Mouse (Mus musculus): ENCODE measurements around the gene Angptl4. TPM values are rescaled to one million over a fixed set of nuclear protein-coding genes. Genes with fewer than 3 reads are reported as not detected.
"Not testable (repeated sequence)": the region's sequence is repeated elsewhere in the genome, so short reads cannot be mapped to it uniquely, and the experiment has no call there.

Gene Angptl4
- total and polyA plus RNA-seq, 2 experiments from 2014 or later = 17.2 to 25.2 TPM

DNA sequence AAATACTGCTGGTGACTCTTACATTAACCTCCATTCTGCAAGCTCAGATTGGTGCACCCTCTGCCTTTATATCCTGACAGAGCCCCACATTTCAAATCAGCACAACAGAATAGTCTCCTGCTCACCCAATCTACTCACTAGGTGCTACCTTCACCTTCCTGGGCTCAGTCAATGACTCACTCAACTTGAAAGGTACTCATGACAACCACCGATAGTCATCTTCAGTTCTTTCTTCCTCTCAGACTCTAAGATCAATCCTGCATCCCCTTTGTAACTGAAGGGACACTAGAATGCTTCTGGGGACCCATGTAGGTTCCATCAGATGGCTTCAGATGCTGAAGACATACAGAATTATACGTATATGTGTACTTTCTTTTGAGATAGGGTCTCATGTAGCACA lies 29.3 kb downstream of the Angptl4 start:
- H3K36me3 ChIP-seq (ENCODE audit: insufficient read depth) = peaks cover 27% of the 10 kb centered on the region
- no peak overlapping the region for H3K4me2 ChIP-seq (ENCODE audit: low read depth)
- WGBS = 100% methylated on average over 2 of the region's 2 CpGs
- TF ChIP-seq CTCF (IDR thresholded peaks at IDR 0.05; ENCODE audit: low read depth) = no peak
- DNase-seq (no peak), ATAC-seq (no peak)
- H3K4me1 ChIP-seq (ENCODE audit: insufficient read depth) = peaks cover 3% of the 10 kb centered on the region; the same call in 1 of the 2 replicates
- H3K4me3 ChIP-seq (ENCODE audit: low read depth, low read length) = no peak overlapping the region
- H3K27me3 ChIP-seq (ENCODE audit: insufficient read depth, low read length) = no peaks in the 10 kb centered on the region
- no peaks in the 10 kb centered on the region for H3K9me3 ChIP-seq (ENCODE audit: low read length)
- no peak overlapping the region for H3K9ac ChIP-seq
- H3K27ac ChIP-seq (ENCODE audit: low read depth, low read length) = no peak overlapping the region

DNA sequence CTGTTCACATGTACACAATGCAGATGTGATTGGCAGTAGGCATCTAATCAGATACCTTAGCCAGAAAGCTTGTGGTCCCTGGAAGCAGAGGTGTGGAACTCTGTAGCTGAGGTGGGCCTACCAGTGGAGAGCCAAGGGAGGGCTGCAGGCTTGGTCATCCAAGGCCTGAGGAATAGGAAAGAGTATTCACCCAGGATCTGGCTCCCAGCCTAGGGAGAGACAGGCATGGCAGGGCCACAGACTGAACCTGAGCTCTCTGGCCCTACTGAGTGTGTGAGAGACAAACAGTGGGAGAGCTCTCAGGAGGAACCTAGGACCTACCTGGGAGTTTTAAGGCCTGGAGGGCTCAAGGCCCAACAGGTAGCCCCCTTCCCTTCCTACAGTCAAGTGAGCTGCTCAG lies 30.4 kb downstream of the Angptl4 start:
- Histone ChIP-seq H3K27me3 (ENCODE audit: insufficient read depth, low read length) (no peaks in the 10 kb centered on the region), H3K9me3 (ENCODE audit: low read length) (no peaks in the 10 kb centered on the region), H3K27ac (ENCODE audit: low read depth, low read length) (no peak overlapping the region), H3K36me3 (ENCODE audit: insufficient read depth) (peaks cover 30% of the 10 kb centered on the region), H3K9ac (no peak overlapping the region), H3K4me1 (ENCODE audit: insufficient read depth) (no peaks in the 10 kb centered on the region), H3K4me3 (ENCODE audit: low read depth, low read length) (no peak overlapping the region), H3K4me2 (ENCODE audit: low read depth) (no peak overlapping the region)
- DNase-seq (no peak), ATAC-seq (no peak)
- TF ChIP-seq CTCF (IDR thresholded peaks at IDR 0.05; ENCODE audit: low read depth) = no peak

DNA sequence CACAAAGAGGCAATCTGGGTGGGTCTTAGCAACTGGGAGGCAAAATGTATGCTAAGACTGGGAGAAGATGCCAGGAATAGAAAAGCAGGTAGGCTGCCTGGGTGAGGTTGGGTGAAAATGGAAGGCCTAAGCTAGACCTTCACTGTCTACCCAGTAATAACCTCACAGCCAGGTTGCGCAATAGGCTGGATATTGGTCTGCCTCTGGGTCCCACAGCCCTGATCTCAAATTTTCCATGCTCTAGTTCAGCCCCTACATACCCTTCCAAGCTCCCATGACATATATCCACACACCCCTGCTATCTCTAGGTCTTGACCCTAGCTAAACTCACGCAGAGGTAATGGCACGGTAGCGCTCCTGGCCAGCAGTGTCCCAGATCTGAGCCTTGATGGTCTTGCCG lies 32.2 kb downstream of the Angptl4 start:
- Histone ChIP-seq H3K9ac (no peak overlapping the region), H3K27me3 (ENCODE audit: insufficient read depth, low read length) (no peaks in the 10 kb centered on the region), H3K27ac (ENCODE audit: low read depth, low read length) (no peak overlapping the region), H3K9me3 (ENCODE audit: low read length) (no peaks in the 10 kb centered on the region), H3K36me3 (ENCODE audit: insufficient read depth) (peaks cover 46% of the 10 kb centered on the region), H3K4me2 (ENCODE audit: low read depth) (no peak overlapping the region), H3K4me1 (ENCODE audit: insufficient read depth) (no peaks in the 10 kb centered on the region), H3K4me3 (ENCODE audit: low read depth, low read length) (no peak overlapping the region)
- no peak for TF ChIP-seq CTCF (IDR thresholded peaks at IDR 0.05; ENCODE audit: low read depth)
- DNase-seq = no peak
- no peak for ATAC-seq
- 94% methylated on average over 5 of the region's 5 CpGs for WGBS

DNA sequence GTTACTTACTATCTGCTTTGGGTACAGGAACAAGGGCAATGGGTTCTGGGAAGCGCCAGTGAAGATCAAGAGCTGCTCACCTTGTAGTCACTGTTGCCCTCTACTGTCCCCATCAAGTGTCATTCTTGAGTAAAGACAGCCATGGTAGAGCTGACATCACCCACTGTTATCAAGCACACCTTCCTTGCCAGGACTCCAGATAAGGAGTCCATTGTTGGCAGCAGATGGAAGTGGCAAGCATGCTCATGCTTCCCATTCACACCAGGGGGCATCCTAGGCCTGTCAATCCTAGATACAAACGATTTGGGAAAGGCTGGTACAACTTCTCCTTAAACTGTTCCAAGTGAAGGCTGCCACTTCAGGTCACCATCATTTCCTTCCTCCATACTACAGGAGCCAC lies 35.6 kb downstream of the Angptl4 start:
- DNase-seq (peak; percentile 55), ATAC-seq (peak; percentile 27)
- WGBS = 59% methylated on average over 2 of the region's 2 CpGs

DNA sequence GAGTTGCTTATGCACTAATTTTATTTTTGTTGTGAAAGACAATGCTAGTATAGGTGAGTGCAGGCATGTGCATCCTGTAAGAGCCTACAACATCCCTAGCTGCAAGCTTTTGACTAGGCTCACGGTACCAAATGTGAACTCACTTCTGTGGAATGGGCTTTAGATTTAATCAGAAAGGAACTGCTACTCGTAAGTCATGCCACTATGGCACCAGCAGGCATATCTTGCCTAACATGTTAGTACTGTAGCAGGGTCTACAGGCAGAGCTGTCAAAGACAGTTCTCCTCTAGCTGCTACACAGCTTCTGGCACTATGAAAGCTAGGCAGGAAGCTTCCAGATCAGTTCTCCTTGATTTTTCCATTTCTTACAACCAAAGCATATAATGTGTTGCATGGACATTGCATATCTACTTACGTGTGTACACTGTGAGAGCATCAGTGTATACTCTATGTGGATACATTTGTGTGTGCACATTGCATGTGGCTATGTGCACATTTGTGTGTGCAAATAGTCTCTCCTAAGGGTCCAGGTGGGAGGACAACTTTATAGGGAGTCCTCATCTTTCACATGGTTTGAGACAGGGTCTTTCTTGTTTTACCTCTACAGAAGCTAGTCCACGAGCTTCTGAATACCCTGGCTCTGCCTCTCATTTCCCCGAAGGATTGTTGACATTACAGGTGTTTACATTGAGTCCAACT lies 36.8 kb downstream of the Angptl4 start:
- Histone ChIP-seq H3K9ac (no peak overlapping the region), H3K36me3 (ENCODE audit: insufficient read depth) (peaks cover 41% of the 10 kb centered on the region), H3K27me3 (ENCODE audit: insufficient read depth, low read length) (no peaks in the 10 kb centered on the region), H3K9me3 (ENCODE audit: low read length) (no peaks in the 10 kb centered on the region), H3K4me3 (ENCODE audit: low read depth, low read length) (no peak overlapping the region), H3K4me1 (ENCODE audit: insufficient read depth) (no peaks in the 10 kb centered on the region), H3K27ac (ENCODE audit: low read depth, low read length) (no peak overlapping the region), H3K4me2 (ENCODE audit: low read depth) (no peak overlapping the region)
- no peak for TF ChIP-seq CTCF (IDR thresholded peaks at IDR 0.05; ENCODE audit: low read depth)
- ATAC-seq = no peak
- no peak for DNase-seq
- 93% methylated on average over 5 of the region's 5 CpGs for WGBS

More for the DNA sequence above, 35.6 kb downstream of the Angptl4 start:
- peak; percentile 66 for TF ChIP-seq CTCF (IDR thresholded peaks at IDR 0.05; ENCODE audit: low read depth)
- Histone ChIP-seq H3K9ac (no peak overlapping the region), H3K9me3 (ENCODE audit: low read length) (no peaks in the 10 kb centered on the region), H3K4me1 (ENCODE audit: insufficient read depth) (no peaks in the 10 kb centered on the region), H3K36me3 (ENCODE audit: insufficient read depth) (peaks cover 41% of the 10 kb centered on the region), H3K27me3 (ENCODE audit: insufficient read depth, low read length) (no peaks in the 10 kb centered on the region), H3K4me2 (ENCODE audit: low read depth) (no peak overlapping the region), H3K4me3 (ENCODE audit: low read depth, low read length) (no peak overlapping the region), H3K27ac (ENCODE audit: low read depth, low read length) (no peak overlapping the region)

DNA sequence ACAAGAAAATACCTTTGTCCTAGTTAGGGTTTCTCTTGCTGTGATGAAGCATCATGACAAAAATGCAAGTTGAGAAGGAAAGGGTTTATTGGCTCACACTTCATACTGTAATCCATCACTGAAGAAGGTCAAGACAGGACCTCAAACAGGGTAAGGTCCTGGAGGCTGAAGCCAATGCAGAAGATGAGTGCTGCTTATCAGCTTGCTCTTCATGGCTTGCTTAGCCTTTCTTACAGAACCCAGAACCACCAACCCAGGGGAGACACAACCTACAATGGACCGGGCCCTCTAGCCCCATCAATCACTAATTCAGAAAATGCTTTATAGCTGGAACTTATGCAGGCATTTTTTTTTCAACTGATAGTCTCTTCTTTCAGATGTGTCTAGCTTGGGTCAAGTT lies 39.2 kb downstream of the Angptl4 start:
- TF ChIP-seq CTCF (IDR thresholded peaks at IDR 0.05; ENCODE audit: low read depth) = no peak
- H3K27ac ChIP-seq (ENCODE audit: low read depth, low read length) = no peak overlapping the region
- 100% methylated on average over 1 of the region's 1 CpGs for WGBS
- peaks cover 19% of the 10 kb centered on the region for H3K36me3 ChIP-seq (ENCODE audit: insufficient read depth)
- ATAC-seq (no peak), DNase-seq (no peak)
- no peaks in the 10 kb centered on the region for H3K4me1 ChIP-seq (ENCODE audit: insufficient read depth)
- no peaks in the 10 kb centered on the region for H3K9me3 ChIP-seq (ENCODE audit: low read length)
- H3K4me3 ChIP-seq (ENCODE audit: low read depth, low read length) = no peak overlapping the region
- no peak overlapping the region for H3K9ac ChIP-seq
- no peaks in the 10 kb centered on the region for H3K27me3 ChIP-seq (ENCODE audit: insufficient read depth, low read length)
- no peak overlapping the region for H3K4me2 ChIP-seq (ENCODE audit: low read depth)

DNA sequence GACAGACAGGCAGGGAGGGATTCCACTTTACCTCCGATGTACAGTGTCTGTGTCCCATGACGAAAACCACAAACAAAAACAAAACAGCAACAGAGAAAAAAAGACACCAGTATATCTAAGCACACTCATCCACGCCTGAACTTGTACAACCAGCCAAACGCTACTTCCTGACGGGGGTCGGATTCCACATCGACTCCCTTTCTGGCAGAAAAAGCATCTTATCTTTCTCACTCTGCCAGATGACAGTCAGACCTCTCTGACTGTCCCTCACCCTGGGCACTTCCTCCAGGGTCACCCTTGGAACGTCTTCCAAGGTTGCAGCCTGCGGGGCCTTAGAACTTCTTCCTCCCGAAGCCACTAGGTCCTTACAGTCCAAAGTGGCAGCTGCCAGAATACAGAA lies 48.1 kb downstream of the Angptl4 start:
- not testable (repeated sequence) for H3K9me3 ChIP-seq (ENCODE audit: low read length); H3K4me1 ChIP-seq (ENCODE audit: insufficient read depth); H3K4me2 ChIP-seq (ENCODE audit: low read depth); H3K9ac ChIP-seq; ATAC-seq; H3K36me3 ChIP-seq (ENCODE audit: insufficient read depth); H3K4me3 ChIP-seq (ENCODE audit: low read depth, low read length); DNase-seq; H3K27me3 ChIP-seq (ENCODE audit: insufficient read depth, low read length); H3K27ac ChIP-seq (ENCODE audit: low read depth, low read length)
- WGBS = 86% methylated on average over 10 of the region's 10 CpGs

DNA sequence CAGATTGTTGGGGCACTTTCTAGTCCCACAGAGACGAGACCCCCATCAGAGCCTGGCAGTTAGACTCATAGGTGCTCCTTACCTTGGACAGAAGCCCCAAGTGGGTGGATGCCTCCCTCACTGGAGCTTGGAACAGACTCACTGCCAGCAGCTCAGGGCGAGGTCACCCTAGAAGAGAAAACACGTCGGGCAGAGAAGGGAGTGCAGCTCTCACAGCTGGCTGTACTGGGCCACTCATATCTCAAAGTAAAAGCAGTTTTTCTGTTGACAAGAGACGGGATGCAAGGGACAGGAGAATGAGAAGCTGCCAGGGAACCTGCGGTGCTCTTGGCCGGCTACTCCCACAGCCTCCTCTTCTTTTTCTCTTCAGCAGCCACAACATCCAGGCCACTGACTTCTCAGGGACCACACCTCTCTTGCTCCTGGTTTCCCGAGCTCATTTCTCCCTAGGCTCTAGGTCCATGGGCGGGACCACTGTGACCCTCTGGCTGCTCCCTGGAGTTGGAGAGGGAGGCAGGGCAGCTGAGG lies 49.0 kb downstream of the Angptl4 start:
- not testable (repeated sequence) for H3K4me2 ChIP-seq (ENCODE audit: low read depth); H3K4me1 ChIP-seq (ENCODE audit: insufficient read depth); H3K27me3 ChIP-seq (ENCODE audit: insufficient read depth, low read length); H3K4me3 ChIP-seq (ENCODE audit: low read depth, low read length); H3K27ac ChIP-seq (ENCODE audit: low read depth, low read length); H3K9ac ChIP-seq; H3K36me3 ChIP-seq (ENCODE audit: insufficient read depth); DNase-seq; ATAC-seq; H3K9me3 ChIP-seq (ENCODE audit: low read length)
- WGBS = 78% methylated on average over 9 of the region's 9 CpGs
